25 mouse cellular contexts compared by ENCODE assay signal in genomic region chr16:18230617-18231016, GRCm38 (mm10). TPM values are rescaled to one million over a fixed set of nuclear protein-coding genes. Genes with fewer than 3 reads are reported as not detected.
DNase-seq lines count a peak whose midpoint lies in the region; ATAC-seq and TF ChIP-seq lines count a peak whose summit lies in the region.
"Had no signal": no experiment of that assay in that cellular context is flagged by ENCODE, and none has a peak within 500 bp of the region (broad histone marks: within the 10 kb centered on the region; RNA-seq: fewer than 3 reads in every experiment).

No protein-coding gene starts in this region.

- H3K4me3 ChIP-seq in gastrocnemius, adult 2 months = peak overlapping the region; percentile 58
- peak overlapping the region in 1 of 2 experiments; percentile 28; a peak in 1 of 4 replicates for H3K4me3 ChIP-seq in heart, embryonic 14.5 days (ENCODE audit: control insufficient read depth in 1 of 2, insufficient read depth in 1 of 2, low read depth in 1 of 2, low read length in 2 of 2)
- H3K4me3 ChIP-seq in thymus, adult 2 months (ENCODE audit: control insufficient read depth, insufficient read depth, low read length) = no peak overlapping the region
- H3K4me3 ChIP-seq in olfactory bulb, adult 2 months (ENCODE audit: insufficient read depth, low read depth, low read length) = no peak overlapping the region
- no peak overlapping the region for H3K4me3 ChIP-seq in kidney, embryonic 16.5 days (ENCODE audit: low read length)
- H3K4me3 ChIP-seq: liver, embryonic 12.5 days; midbrain, embryonic 10.5 days had no signal

- TF ChIP-seq POLR2A in thymus, adult 2 months (IDR thresholded peaks at IDR 0.05; ENCODE audit: control insufficient read depth, extremely low read depth, insufficient read depth, low read length, poor library complexity) = no peak
- no peak for TF ChIP-seq POLR2A in olfactory bulb, adult 2 months (IDR thresholded peaks at IDR 0.05; ENCODE audit: insufficient read depth, low read depth, low read length)

- intact Hi-C loops in gastrocnemius, adult 2 months (cut with DNase I) = loop anchor here (10.0 kb wide), 1 partner anchor 316 kb away; the partner anchor contains the start of genes Ess2 and Gsc2
- intact Hi-C loops in gastrocnemius, postnatal 14 days (cut with DNase I; ENCODE audit: low total_unique reads) = no loop called here

- peaks cover 31% of the 10 kb centered on the region for H3K36me3 ChIP-seq in heart, embryonic 14.5 days (ENCODE audit: control insufficient read depth, insufficient read depth, low read length)
- peaks cover 21% of the 10 kb centered on the region for H3K36me3 ChIP-seq in thymus, adult 2 months (ENCODE audit: control insufficient read depth, insufficient read depth, low read length)
- H3K36me3 ChIP-seq in kidney, embryonic 16.5 days (ENCODE audit: insufficient read depth, low read length) = peaks cover 18% of the 10 kb centered on the region

- TF ChIP-seq CTCF in gastrocnemius, adult 2 months (IDR thresholded peaks at IDR 0.05) = no peak
- TF ChIP-seq CTCF in thymus, adult 2 months (IDR thresholded peaks at IDR 0.05; ENCODE audit: borderline replicate concordance, control insufficient read depth, extremely low read depth, insufficient read depth, low read length, poor library complexity) = no peak
- TF ChIP-seq CTCF in olfactory bulb, adult 2 months (IDR thresholded peaks at IDR 0.05; ENCODE audit: insufficient read depth, low read depth, low read length) = no peak

- H3K27me3 ChIP-seq in heart, embryonic 14.5 days (ENCODE audit: control insufficient read depth, insufficient read depth, low read length) = no peaks in the 10 kb centered on the region
- H3K27me3 ChIP-seq in thymus, adult 2 months (ENCODE audit: control insufficient read depth, insufficient read depth, low read length) = no peaks in the 10 kb centered on the region
- no peaks in the 10 kb centered on the region for H3K27me3 ChIP-seq in kidney, embryonic 16.5 days (ENCODE audit: insufficient read depth, low read length)

- no peak for DNase-seq in gastrocnemius, adult 2 months
- no peak for DNase-seq in gastrocnemius, postnatal 14 days
- DNase-seq in heart, adult 8-10 months (ENCODE audit: low spot score) = no peak
- DNase-seq in thymus, adult 2 months = no peak
- DNase-seq in thymus, postnatal 0 days (ENCODE audit: low spot score) = no peak
- DNase-seq: adrenal gland, postnatal 36 days; B cell, adult 2 months; cerebellum, postnatal 10 days; gastrocnemius, postnatal 25 days; kidney, adult 11 months; kidney, postnatal 10 days; left cerebral cortex, postnatal 4 days; lung, embryonic 14.5 days; lung, postnatal 36 days; right cerebral cortex, adult 18-20 months had no signal

- H3K9ac ChIP-seq in heart, embryonic 14.5 days (ENCODE audit: low read length) = peak overlapping the region; percentile 63
- no peak overlapping the region for H3K9ac ChIP-seq in kidney, embryonic 16.5 days (replicated peaks; ENCODE audit: low read length)
- H3K9ac ChIP-seq: liver, embryonic 12.5 days; lung, embryonic 14.5 days had no signal

- no peak for ATAC-seq in heart, embryonic 14.5 days (ENCODE audit: insufficient number of reproducible peaks, insufficient read depth, low FRiP score, low read depth)
- no peak for ATAC-seq in kidney, embryonic 16.5 days (ENCODE audit: low FRiP score, low TSS enrichment)
- ATAC-seq: liver, embryonic 12.5 days had no signal

- peaks cover 42 to 55% of the 10 kb centered on the region in 2 experiments for H3K4me1 ChIP-seq in heart, embryonic 14.5 days (ENCODE audit: control insufficient read depth in 2 of 2, insufficient read depth in 2 of 2, low read length in 2 of 2)
- peaks cover 58% of the 10 kb centered on the region for H3K4me1 ChIP-seq in thymus, adult 2 months (replicated peaks; ENCODE audit: control insufficient read depth, insufficient read depth, low read length)
- H3K4me1 ChIP-seq in olfactory bulb, adult 2 months (ENCODE audit: control insufficient read depth, insufficient read depth, low read length) = peaks cover 56% of the 10 kb centered on the region
- peaks cover 22% of the 10 kb centered on the region for H3K4me1 ChIP-seq in kidney, embryonic 16.5 days (ENCODE audit: insufficient read depth, low read length)

- H3K4me2 ChIP-seq in heart, embryonic 14.5 days (ENCODE audit: low read length) = peak overlapping the region; percentile 68
- H3K4me2 ChIP-seq in kidney, embryonic 16.5 days (replicated peaks; ENCODE audit: low read depth, low read length) = no peak overlapping the region
- H3K4me2 ChIP-seq: liver, embryonic 12.5 days; lung, embryonic 14.5 days had no signal

- WGBS in heart, embryonic 14.5 days = 61% methylated on average over 6 of the region's 6 CpGs
- WGBS in thymus, adult 2 months = 87% methylated on average over 6 of the region's 6 CpGs
- whole genome bisulfite sequencing in olfactory bulb, adult 2 months = 65% methylated on average over 6 of the region's 6 CpGs
- 92% methylated on average over 6 of the region's 6 CpGs for WGBS in kidney, embryonic 16.5 days

- H3K27ac ChIP-seq in gastrocnemius, adult 2 months = peak overlapping the region; percentile 85
- peak overlapping the region; percentile 95 to 96 for H3K27ac ChIP-seq in heart, embryonic 14.5 days (replicated peaks in 1 of 2; ENCODE audit: control insufficient read depth in 1 of 2, insufficient read depth in 1 of 2, low read depth in 2 of 2, low read length in 2 of 2)
- H3K27ac ChIP-seq in thymus, adult 2 months (ENCODE audit: control insufficient read depth, insufficient read depth, low read length) = peak overlapping the region; percentile 63
- peak overlapping the region; percentile 96 for H3K27ac ChIP-seq in olfactory bulb, adult 2 months (ENCODE audit: insufficient read depth, low read depth, low read length)
- no peak overlapping the region for H3K27ac ChIP-seq in kidney, embryonic 16.5 days (ENCODE audit: low read length)
- H3K27ac ChIP-seq: liver, embryonic 12.5 days; midbrain, embryonic 10.5 days had no signal

- no peaks in the 10 kb centered on the region for H3K9me3 ChIP-seq in heart, embryonic 14.5 days (ENCODE audit: control insufficient read depth, low read length)
- H3K9me3 ChIP-seq in kidney, embryonic 16.5 days (ENCODE audit: low read length) = no peaks in the 10 kb centered on the region
- H3K9me3 ChIP-seq: liver, embryonic 12.5 days; midbrain, embryonic 10.5 days had no signal

RNA-seq across cellular contexts. Expression of gene Zdhhc8, which starts 4.3 kb away (rescaled TPM):
- total RNA-seq in gastrocnemius, adult 2 months (2021) = 10 to 100 TPM; 21.6 to 28.7 TPM
- 10 to 100 TPM; 20.3 to 21.7 TPM for total RNA-seq in gastrocnemius, postnatal 14 days (2021)
- 16.4 and 22.5 TPM in 2 replicates for polyA plus RNA-seq in heart, embryonic 14.5 days (2014; fragmentation: Nextera tagmentation; extraction: Ambion mirVana)
- total RNA-seq in heart, adult 8-10 months (2022) = 10 to 100 TPM; 19.5 to 24.0 (median 20.8) TPM
- 316 and 374 TPM in 2 replicates for polyA plus RNA-seq in thymus, adult 2 months (2012; rRNA removed)
- polyA plus RNA-seq in thymus, postnatal 0 days (2015; fragmentation: Nextera tagmentation; extraction: Ambion mirVana) = 25.2 and 27.1 TPM in 2 replicates
- polyA plus RNA-seq in olfactory bulb, adult 2 months (2012; ENCODE audit: insufficient read depth, insufficient read length, low replicate concordance, missing spikeins) = not detected in 2 replicates
- polyA plus RNA-seq in kidney, embryonic 16.5 days (2015; fragmentation: Nextera tagmentation; extraction: Ambion mirVana) = 8.9 and 11.6 TPM in 2 replicates

RNA-seq across cellular contexts. Expression of gene Ccdc188, which starts 12.9 kb away (rescaled TPM):
- total RNA-seq in gastrocnemius, adult 2 months (2021) = not detected
- total RNA-seq in gastrocnemius, postnatal 14 days (2021) = not detected
- polyA plus RNA-seq in heart, embryonic 14.5 days (2014; fragmentation: Nextera tagmentation; extraction: Ambion mirVana) = 0.30 TPM in 1 of 2 replicates, not detected in the other
- not detected for total RNA-seq in heart, adult 8-10 months (2022)
- 0.08 TPM in 2 replicates for polyA plus RNA-seq in thymus, adult 2 months (2012; rRNA removed)
- polyA plus RNA-seq in thymus, postnatal 0 days (2015; fragmentation: Nextera tagmentation; extraction: Ambion mirVana) = 0.13 TPM in 1 of 2 replicates, not detected in the other
- not detected in 2 replicates for polyA plus RNA-seq in olfactory bulb, adult 2 months (2012; ENCODE audit: insufficient read depth, insufficient read length, low replicate concordance, missing spikeins)
- polyA plus RNA-seq in kidney, embryonic 16.5 days (2015; fragmentation: Nextera tagmentation; extraction: Ambion mirVana) = not detected in 2 replicates
- total RNA-seq: adrenal gland, postnatal 36 days; gastrocnemius, postnatal 25 days; layer of hippocampus, adult 18-20 months; left cerebral cortex, postnatal 4 days; midbrain, postnatal 0 days had no signal
- polyA plus RNA-seq: forebrain, embryonic 11.5 days; hindbrain, embryonic 11.5 days; liver, embryonic 12.5 days; lung, embryonic 14.5 days; midbrain, embryonic 10.5 days; midbrain, postnatal 0 days; neural tube, embryonic 11.5 days had no signal

RNA-seq across cellular contexts. Expression of gene Trmt2a, which starts 17.9 kb away (rescaled TPM):
- total RNA-seq in gastrocnemius, adult 2 months (2021) = 10 to 100 TPM in 1 of 2 experiments, 1 to 10 TPM in 1; 9.7 to 12.0 TPM
- total RNA-seq in gastrocnemius, postnatal 14 days (2021) = 10 to 100 TPM; 12.1 to 12.7 TPM
- polyA plus RNA-seq in heart, embryonic 14.5 days (2014; fragmentation: Nextera tagmentation; extraction: Ambion mirVana) = 39.8 and 48.4 TPM in 2 replicates
- 10 to 100 TPM; 15.8 to 19.5 (median 17.7) TPM for total RNA-seq in heart, adult 8-10 months (2022)
- 96.3 and 98.4 TPM in 2 replicates for polyA plus RNA-seq in thymus, adult 2 months (2012; rRNA removed)
- 86.9 and 88.5 TPM in 2 replicates for polyA plus RNA-seq in thymus, postnatal 0 days (2015; fragmentation: Nextera tagmentation; extraction: Ambion mirVana)
- polyA plus RNA-seq in olfactory bulb, adult 2 months (2012; ENCODE audit: insufficient read depth, insufficient read length, low replicate concordance, missing spikeins) = not detected in 2 replicates
- 117 and 119 TPM in 2 replicates for polyA plus RNA-seq in kidney, embryonic 16.5 days (2015; fragmentation: Nextera tagmentation; extraction: Ambion mirVana)

RNA-seq across cellular contexts. Expression of gene Ranbp1, which starts 17.9 kb away (rescaled TPM):
- total RNA-seq in gastrocnemius, adult 2 months (2021) = 10 to 100 TPM; 17.9 to 28.5 TPM
- total RNA-seq in gastrocnemius, postnatal 14 days (2021) = 10 to 100 TPM; 28.7 to 42.6 TPM
- polyA plus RNA-seq in heart, embryonic 14.5 days (2014; fragmentation: Nextera tagmentation; extraction: Ambion mirVana) = 354 and 357 TPM in 2 replicates
- total RNA-seq in heart, adult 8-10 months (2022) = 10 to 100 TPM; 30.5 to 40.3 (median 34.7) TPM
- polyA plus RNA-seq in thymus, adult 2 months (2012; rRNA removed) = 81.8 and 116 TPM in 2 replicates
- polyA plus RNA-seq in thymus, postnatal 0 days (2015; fragmentation: Nextera tagmentation; extraction: Ambion mirVana) = 582 and 637 TPM in 2 replicates
- polyA plus RNA-seq in olfactory bulb, adult 2 months (2012; ENCODE audit: insufficient read depth, insufficient read length, low replicate concordance, missing spikeins) = not detected in 2 replicates
- polyA plus RNA-seq in kidney, embryonic 16.5 days (2015; fragmentation: Nextera tagmentation; extraction: Ambion mirVana) = 508 and 585 TPM in 2 replicates

RNA-seq across cellular contexts. Expression of gene Gm49776, which starts 27.5 kb away (rescaled TPM):
- total RNA-seq in gastrocnemius, adult 2 months (2021) = not detected
- not detected for total RNA-seq in gastrocnemius, postnatal 14 days (2021)
- polyA plus RNA-seq in heart, embryonic 14.5 days (2014; fragmentation: Nextera tagmentation; extraction: Ambion mirVana) = 0.88 and 3.6 TPM in 2 replicates
- not detected for total RNA-seq in heart, adult 8-10 months (2022)
- polyA plus RNA-seq in thymus, adult 2 months (2012; rRNA removed) = not detected in 2 replicates
- polyA plus RNA-seq in thymus, postnatal 0 days (2015; fragmentation: Nextera tagmentation; extraction: Ambion mirVana) = 2.4 and 6.3 TPM in 2 replicates
- polyA plus RNA-seq in olfactory bulb, adult 2 months (2012; ENCODE audit: insufficient read depth, insufficient read length, low replicate concordance, missing spikeins) = not detected in 2 replicates
- 2.1 TPM in 1 of 2 replicates, not detected in the other for polyA plus RNA-seq in kidney, embryonic 16.5 days (2015; fragmentation: Nextera tagmentation; extraction: Ambion mirVana)
- total RNA-seq: gastrocnemius, postnatal 25 days; layer of hippocampus, adult 18-20 months; left cerebral cortex, postnatal 4 days; midbrain, postnatal 0 days had no signal
- polyA plus RNA-seq: forebrain, embryonic 11.5 days; liver, embryonic 12.5 days had no signal
